Mouse (Mus musculus): Measurements from ENCODE around the gene Hexb. TPM values are rescaled to one million over a fixed set of nuclear protein-coding genes. Genes with fewer than 3 reads are reported as not detected.

Gene Hexb
- polyA plus RNA-seq, 1 experiment = 30.9 TPM

- Histone ChIP-seq H3K79me2 (ENCODE audit: control insufficient read depth, insufficient read depth) (peaks cover 77% of the 10 kb centered on the region), H3K4me2 (ENCODE audit: low read depth) (no peak overlapping the region), H3K27me3 (ENCODE audit: control insufficient read depth, insufficient read depth, insufficient read length) (no peaks in the 10 kb centered on the region), H3K36me3 (ENCODE audit: control insufficient read depth, insufficient read depth) (peaks cover 36% of the 10 kb centered on the region), H3ac (ENCODE audit: control insufficient read depth, insufficient read length) (no peak overlapping the region), H3K4me3 (no peak overlapping the region)
- TF ChIP-seq REST (IDR thresholded peaks at IDR 0.05; ENCODE audit: insufficient read depth, insufficient read length) (no peak), USF1 (IDR thresholded peaks at IDR 0.05; ENCODE audit: low read depth) (no peak), MYOG (IDR thresholded peaks at IDR 0.05; ENCODE audit: control insufficient read depth in 1 of 3, insufficient read depth in 1 of 3, insufficient read length in 2 of 3, low read depth in 2 of 3) (no peak), POLR2AphosphoS2 (IDR thresholded peaks at IDR 0.05; ENCODE audit: insufficient read length, low read depth) (no peak), MAX (IDR thresholded peaks at IDR 0.05; ENCODE audit: low read depth) (no peak), E2F4 (IDR thresholded peaks at IDR 0.05; ENCODE audit: insufficient read depth) (no peak), CEBPB (IDR thresholded peaks at IDR 0.05; ENCODE audit: insufficient read depth, poor library complexity, severe bottlenecking) (no peak), SRF (IDR thresholded peaks at IDR 0.05; ENCODE audit: control insufficient read depth, insufficient read length, low read depth) (no peak), TCF3 (IDR thresholded peaks at IDR 0.05; ENCODE audit: insufficient read length, low read depth) (no peak), POLR2A (IDR thresholded peaks at IDR 0.05; ENCODE audit: insufficient read length, low read depth) (no peak), MYOD1 (IDR thresholded peaks at IDR 0.05; ENCODE audit: control insufficient read depth in 1 of 3, insufficient read length in 2 of 3, low read depth in 2 of 3) (no peak), TCF12 (IDR thresholded peaks at IDR 0.05; ENCODE audit: insufficient read depth, poor library complexity, severe bottlenecking) (no peak)
Observed at GRCm38 (mm10) chr13:97244712-97245105, 46.6 kb upstream of the Hexb start.

- peaks cover 77% of the 10 kb centered on the region for H3K79me2 ChIP-seq (ENCODE audit: control insufficient read depth, insufficient read depth)
- H3K36me3 ChIP-seq (ENCODE audit: control insufficient read depth, insufficient read depth) = peaks cover 36% of the 10 kb centered on the region
- H3K4me2 ChIP-seq (ENCODE audit: low read depth) = peak overlapping the region; percentile 99
- TF ChIP-seq REST (IDR thresholded peaks at IDR 0.05; ENCODE audit: insufficient read depth, insufficient read length) = no peak
- TF ChIP-seq E2F4 (IDR thresholded peaks at IDR 0.05; ENCODE audit: insufficient read depth) = no peak
- TF ChIP-seq MYOG (IDR thresholded peaks at IDR 0.05; ENCODE audit: control insufficient read depth in 1 of 3, insufficient read depth in 1 of 3, insufficient read length in 2 of 3, low read depth in 2 of 3) = no peak
- no peak for TF ChIP-seq TCF12 (IDR thresholded peaks at IDR 0.05; ENCODE audit: insufficient read depth, poor library complexity, severe bottlenecking)
- no peak for TF ChIP-seq POLR2AphosphoS2 (IDR thresholded peaks at IDR 0.05; ENCODE audit: insufficient read length, low read depth)
- no peak for TF ChIP-seq MAX (IDR thresholded peaks at IDR 0.05; ENCODE audit: low read depth)
- no peak for TF ChIP-seq CEBPB (IDR thresholded peaks at IDR 0.05; ENCODE audit: insufficient read depth, poor library complexity, severe bottlenecking)
- no peak for TF ChIP-seq SRF (IDR thresholded peaks at IDR 0.05; ENCODE audit: control insufficient read depth, insufficient read length, low read depth)
- no peak for TF ChIP-seq USF1 (IDR thresholded peaks at IDR 0.05; ENCODE audit: low read depth)
- no peak for TF ChIP-seq TCF3 (IDR thresholded peaks at IDR 0.05; ENCODE audit: insufficient read length, low read depth)
- no peak for TF ChIP-seq POLR2A (IDR thresholded peaks at IDR 0.05; ENCODE audit: insufficient read length, low read depth)
- TF ChIP-seq MYOD1 (IDR thresholded peaks at IDR 0.05; ENCODE audit: control insufficient read depth in 1 of 3, insufficient read length in 2 of 3, low read depth in 2 of 3) = no peak
- H3ac ChIP-seq (ENCODE audit: control insufficient read depth, insufficient read length) = no peak overlapping the region
- no peaks in the 10 kb centered on the region for H3K27me3 ChIP-seq (ENCODE audit: control insufficient read depth, insufficient read depth, insufficient read length)
- H3K4me3 ChIP-seq = peak overlapping the region; percentile 99
Observed at GRCm38 (mm10) chr13:97243962-97244711, 46.0 kb upstream of the Hexb start.

- Histone ChIP-seq H3K79me2 (ENCODE audit: control insufficient read depth, insufficient read depth) (peaks cover 64% of the 10 kb centered on the region), H3K4me2 (ENCODE audit: low read depth) (peak overlapping the region; percentile 99), H3ac (ENCODE audit: control insufficient read depth, insufficient read length) (peak overlapping the region; percentile 74), H3K27me3 (ENCODE audit: control insufficient read depth, insufficient read depth, insufficient read length) (no peaks in the 10 kb centered on the region), H3K4me3 (peak overlapping the region; percentile 99), H3K36me3 (ENCODE audit: control insufficient read depth, insufficient read depth) (peaks cover 28% of the 10 kb centered on the region)
- no peak for TF ChIP-seq POLR2A (IDR thresholded peaks at IDR 0.05; ENCODE audit: insufficient read length, low read depth)
- TF ChIP-seq REST (IDR thresholded peaks at IDR 0.05; ENCODE audit: insufficient read depth, insufficient read length) = no peak
- no peak for TF ChIP-seq TCF3 (IDR thresholded peaks at IDR 0.05; ENCODE audit: insufficient read length, low read depth)
Observed at GRCm38 (mm10) chr13:97242716-97243115, 44.6 kb upstream of the Hexb start.

GRCm38 (mm10) chr13:97241787-97242280 lies 43.7 kb upstream of the Hexb start:
- peaks cover 19% of the 10 kb centered on the region for H3K36me3 ChIP-seq (ENCODE audit: control insufficient read depth, insufficient read depth)
- peaks cover 55% of the 10 kb centered on the region for H3K79me2 ChIP-seq (ENCODE audit: control insufficient read depth, insufficient read depth)
- H3K27me3 ChIP-seq (ENCODE audit: control insufficient read depth, insufficient read depth, insufficient read length) = no peaks in the 10 kb centered on the region
- peak overlapping the region; percentile 99 for H3K4me3 ChIP-seq
- H3ac ChIP-seq (ENCODE audit: control insufficient read depth, insufficient read length) = peak overlapping the region; percentile 74
- TF ChIP-seq POLR2A (IDR thresholded peaks at IDR 0.05; ENCODE audit: insufficient read length, low read depth) (peak; percentile 29), USF1 (IDR thresholded peaks at IDR 0.05; ENCODE audit: low read depth) (no peak)
- peak overlapping the region; percentile 99 for H3K4me2 ChIP-seq (ENCODE audit: low read depth)
